Mouse (Mus musculus) stomach, postnatal 0 days (tissue): Measurements from ENCODE around the gene Cacna1i. TPM values are rescaled to one million over a fixed set of nuclear protein-coding genes. Genes with fewer than 3 reads are reported as not detected.

Experiments used
- ATAC-seq: fragments of 200-750 bp; cut with Nextera tagmentation; 2 replicates; pipeline ENCODE4 v1.8.0; 2017; ENCODE audit not compliant: low FRiP score, low TSS enrichment
- DNase-seq: peaks from one replicate; pipeline ENCODE4 v3.0.0-alpha.2; 2016; ENCODE audit warnings: low spot score
- H3K27ac ChIP-seq: fragments of 300-500 bp; sonication (generic); replicated peaks from 2 replicates; pipeline ENCODE4 v1.5.1; 2014; ENCODE audit warnings: mild to moderate bottlenecking, control low read depth
- H3K27me3 ChIP-seq: fragments of 300-500 bp; sonication (generic); 2 replicates; pipeline ENCODE4 v1.6.1; 2014; ENCODE audit warnings: low read length; ENCODE audit not compliant: control insufficient read depth, insufficient read depth
- H3K36me3 ChIP-seq: fragments of 300-500 bp; sonication (generic); 2 replicates; pipeline ENCODE4 v1.6.1; 2014; ENCODE audit warnings: low read length, mixed read lengths; ENCODE audit not compliant: control insufficient read depth, insufficient read depth
- H3K4me1 ChIP-seq: fragments of 300-500 bp; sonication (generic); replicated peaks from 2 replicates; pipeline ENCODE4 v1.6.1; 2014; ENCODE audit warnings: antibody characterized with exemption; ENCODE audit not compliant: control insufficient read depth, insufficient read depth
- H3K4me2 ChIP-seq: fragments of 300-500 bp; sonication (generic); replicated peaks from 2 replicates; pipeline ENCODE4 v1.6.1; 2014; ENCODE audit warnings: low read depth, mild to moderate bottlenecking, control low read depth, moderate library complexity
- H3K4me3 ChIP-seq: fragments of 300-500 bp; sonication (generic); 2 replicates; pipeline ENCODE4 v1.5.1; 2014; ENCODE audit warnings: low read depth, low read length, control low read depth
- H3K9ac ChIP-seq: fragments of 300-500 bp; sonication (generic); 2 replicates; pipeline ENCODE4 v1.6.1; 2014; ENCODE audit warnings: mild to moderate bottlenecking, low read length, control low read depth, mixed read lengths
- H3K9me3 ChIP-seq: fragments of 300-500 bp; sonication (generic); 2 replicates; pipeline ENCODE4 v1.6.1; 2016; ENCODE audit warnings: low read length; ENCODE audit not compliant: control insufficient read depth
- CTCF ChIP-seq: IDR thresholded peaks from 2 replicates; pipeline ENCODE4 v1.5.1; 2016; ENCODE audit warnings: antibody characterized with exemption, low read depth, mild to moderate bottlenecking, moderate library complexity
- EP300 ChIP-seq: optimal IDR thresholded peaks from 2 replicates; pipeline ENCODE3; 2016; ENCODE audit warnings: antibody characterized with exemption
- WGBS: fragments of 180-500 bp; shearing (Covaris S2); extraction: QIAGEN DNeasy Blood & Tissue Kit; methylation state at CpG from one replicate; pipeline ENCODE4 v1.1.7; 2014; 5-methylcytosine and 5-hydroxymethylcytosine counted together
- polyA plus RNA-seq: library from polyadenylated mRNA; unstranded; fragments of >200 nt; fragmentation: Nextera tagmentation; extraction: Ambion mirVana; gene quantifications from 2 replicates; pipeline ENCODE4 v1.2.1, GENCODE M21; 2015

Gene Cacna1i
- polyA plus RNA-seq, 1 experiment from 2014 or later = not detected

- Histone ChIP-seq H3K36me3 (peaks cover 29% of the 10 kb centered on the region), H3K9ac (peak overlapping the region; percentile 68), H3K4me3 (peak overlapping the region; percentile 98), H3K9me3 (no peaks in the 10 kb centered on the region), H3K4me2 (peak overlapping the region; percentile 88), H3K4me1 (peaks cover 9% of the 10 kb centered on the region), H3K27me3 (no peaks in the 10 kb centered on the region), H3K27ac (peak overlapping the region; percentile 100)
- TF ChIP-seq CTCF = no peak
- TF ChIP-seq EP300 = no peak
- WGBS = 14% methylated on average over 6 of the region's 6 CpGs
- ATAC-seq (no peak), DNase-seq (peak; percentile 69)
Measured at GRCm38 (mm10) chr15:80254207-80254606, 32.8 kb upstream of the Cacna1i start.

- Histone ChIP-seq H3K4me1 (peaks cover 9% of the 10 kb centered on the region), H3K4me2 (peak within 1 kb of the TSS; percentile 88), H3K9ac (peak within 1 kb of the TSS; percentile 100), H3K9me3 (no peaks in the 10 kb centered on the region), H3K4me3 (peak within 1 kb of the TSS; percentile 98), H3K36me3 (peaks cover 23% of the 10 kb centered on the region), H3K27ac (peak within 1 kb of the TSS; percentile 100), H3K27me3 (no peaks in the 10 kb centered on the region)
- peak; percentile 95 for TF ChIP-seq EP300
- TF ChIP-seq CTCF = no peak
- ATAC-seq = peak; percentile 91
- WGBS = under 1% methylated on average over 62 of the region's 62 CpGs
- DNase-seq = peak; percentile 98
Measured at GRCm38 (mm10) chr15:80254847-80255645, 32.0 kb upstream of the Cacna1i start, which contains the start of gene Atf4. Gene Atf4, plus strand, starts transcription at chr15:80255184.

GRCm38 (mm10) chr15:80255646-80256121 is 31.4 kb upstream of the Cacna1i start:
- ATAC-seq (peak; percentile 70), DNase-seq (peak; percentile 94)
- H3K4me2 ChIP-seq = peak overlapping the region; percentile 88
- peaks cover 20% of the 10 kb centered on the region for H3K36me3 ChIP-seq
- WGBS = under 1% methylated on average over 35 of the region's 51 CpGs
- no peaks in the 10 kb centered on the region for H3K27me3 ChIP-seq
- H3K9me3 ChIP-seq = no peaks in the 10 kb centered on the region
- peaks cover 9% of the 10 kb centered on the region for H3K4me1 ChIP-seq
- peak overlapping the region; percentile 98 for H3K4me3 ChIP-seq
- peak overlapping the region; percentile 100 for H3K9ac ChIP-seq
- TF ChIP-seq EP300 (peak; percentile 11), CTCF (peak; percentile 10; the same call in 1 of the 2 replicates)
- peak overlapping the region; percentile 100 for H3K27ac ChIP-seq

- peak overlapping the region; percentile 100 for H3K27ac ChIP-seq
- peaks cover 9% of the 10 kb centered on the region for H3K4me1 ChIP-seq
- peak overlapping the region; percentile 98 for H3K4me3 ChIP-seq
- WGBS = 5% methylated on average over 16 of the region's 16 CpGs
- peaks cover 18% of the 10 kb centered on the region for H3K36me3 ChIP-seq
- H3K9me3 ChIP-seq = no peaks in the 10 kb centered on the region
- no peak for DNase-seq
- peak overlapping the region; percentile 88 for H3K4me2 ChIP-seq
- H3K27me3 ChIP-seq = no peaks in the 10 kb centered on the region
- ATAC-seq = no peak
- TF ChIP-seq CTCF (no peak; the same call in 1 of the 2 replicates), EP300 (no peak)
- H3K9ac ChIP-seq = peak overlapping the region; percentile 100
Measured at GRCm38 (mm10) chr15:80256242-80256641, 30.8 kb upstream of the Cacna1i start.

- Histone ChIP-seq H3K4me1 (peaks cover 9% of the 10 kb centered on the region), H3K9ac (peak overlapping the region; percentile 100), H3K36me3 (peaks cover 18% of the 10 kb centered on the region), H3K9me3 (no peaks in the 10 kb centered on the region), H3K27ac (peak overlapping the region; percentile 100), H3K4me3 (peak overlapping the region; percentile 98), H3K27me3 (no peaks in the 10 kb centered on the region), H3K4me2 (peak overlapping the region; percentile 88)
- 38% methylated on average over 12 of the region's 12 CpGs for WGBS
- ATAC-seq (no peak), DNase-seq (no peak)
- TF ChIP-seq CTCF (no peak), EP300 (peak; percentile 12)
Measured at GRCm38 (mm10) chr15:80256656-80257601, 30.1 kb upstream of the Cacna1i start.
